Mouse (Mus musculus) cerebellum, adult (tissue): ENCODE measurements at regions not wholly inside any gene's neighbourhood (a gene's known extent, or its start where the extent isn't known, plus 50 kb on each side); places are given as distances from the start of the nearest gene placed in this dataset.

ENCODE experiments used
- ATAC-seq: cut with Nextera tagmentation; 2 replicates; pipeline ENCODE4 v1.9.2; 2017; ENCODE audit warnings: mild to moderate bottlenecking, moderate library complexity, mixed read lengths; ENCODE audit not compliant: insufficient number of reproducible peaks, low FRiP score, low TSS enrichment

DNA sequence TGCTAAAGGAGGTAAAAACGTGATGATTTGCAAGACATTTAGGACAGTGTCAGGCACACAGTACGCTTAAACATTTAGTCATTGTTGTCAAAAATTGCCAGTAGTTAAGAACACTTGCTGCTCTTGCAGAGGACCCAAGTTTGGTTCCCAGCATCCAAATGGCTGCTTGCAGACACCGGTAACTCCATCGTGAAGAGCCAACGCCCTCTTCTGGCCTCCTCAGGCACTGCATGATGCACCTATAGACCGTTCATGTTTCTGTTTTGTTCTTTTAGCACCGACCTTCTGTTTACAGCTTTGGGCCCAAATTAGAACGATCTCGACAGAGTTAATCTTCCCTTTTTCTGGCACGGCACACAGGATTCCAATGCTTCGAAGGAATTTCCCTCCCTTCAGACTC lies 76.4 kb upstream of the Fer start:
- ATAC-seq = no peak

GRCm38 (mm10) chr17:63794352-63794751 lies 68.5 kb upstream of the Fer start:
- peak; percentile 61 for ATAC-seq

GRCm38 (mm10) chr17:63798381-63798780 lies 64.5 kb upstream of the Fer start:
- no peak for ATAC-seq

- no peak for ATAC-seq
Measured at GRCm38 (mm10) chr17:63798961-63799531, 63.8 kb upstream of the Fer start.

GRCm38 (mm10) chr17:63801411-63801810 lies 61.5 kb upstream of the Fer start:
- ATAC-seq = no peak

DNA sequence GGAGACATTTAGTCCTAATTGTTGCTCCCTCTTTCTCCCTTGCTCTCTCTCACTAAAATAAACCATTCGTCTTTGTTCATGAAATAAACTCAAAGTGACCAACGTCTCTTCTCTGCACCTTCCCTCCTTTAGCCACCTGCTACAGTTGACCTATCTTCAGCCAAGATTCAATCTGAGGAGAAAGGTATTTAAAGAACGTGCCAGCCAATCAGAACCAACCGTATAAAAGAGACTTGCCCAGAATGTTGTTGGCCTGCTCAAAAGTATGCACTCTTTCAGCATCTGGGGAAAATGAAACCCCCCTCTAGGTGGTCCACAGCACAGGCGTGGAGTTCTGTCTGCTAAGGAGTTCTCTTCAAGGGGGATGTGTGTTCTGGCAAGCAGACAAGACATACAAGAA lies 60.0 kb upstream of the Fer start:
- ATAC-seq = no peak

DNA sequence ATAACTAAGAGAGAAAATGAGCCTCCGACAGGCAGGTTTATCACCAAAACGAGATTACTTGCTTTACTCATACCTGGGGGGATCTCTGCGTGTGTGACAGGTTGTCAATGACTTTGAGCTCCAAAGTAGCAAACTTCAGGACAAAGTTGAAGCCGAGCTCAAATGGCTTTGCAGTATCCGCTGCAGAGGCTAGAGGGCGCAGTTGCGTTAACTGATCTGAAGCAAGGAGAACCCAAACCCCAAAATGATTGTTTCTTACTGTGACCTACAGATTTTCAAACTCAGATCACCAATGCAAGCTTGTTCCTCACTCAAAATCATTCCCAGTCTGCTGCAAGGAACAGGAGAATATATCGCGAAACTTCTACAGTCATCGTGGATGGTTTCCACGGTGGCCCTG lies 59.3 kb upstream of the Fer start:
- no peak for ATAC-seq

DNA sequence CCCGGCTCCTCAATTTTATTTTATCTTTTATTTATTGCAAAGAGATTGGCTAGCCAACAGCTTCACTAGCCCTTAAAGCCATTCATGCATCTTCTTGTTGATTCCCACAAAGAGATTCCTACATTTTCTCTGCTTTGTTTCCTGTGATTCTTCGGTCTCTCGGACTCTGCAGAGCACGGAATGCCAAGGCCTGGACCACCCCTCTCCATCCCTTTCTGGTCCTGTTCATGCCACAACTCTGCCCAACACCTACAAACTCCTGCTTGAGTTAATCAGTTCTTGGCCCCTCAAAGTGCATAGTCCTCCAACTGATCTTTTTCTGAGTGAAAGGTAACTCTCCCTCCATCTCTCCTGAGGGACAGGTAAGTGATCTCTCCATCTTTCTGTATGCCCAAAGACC lies 58.4 kb upstream of the Fer start:
- no peak for ATAC-seq

GRCm38 (mm10) chr17:63806360-63806759 lies 56.5 kb upstream of the Fer start:
- no peak for ATAC-seq

- ATAC-seq = no peak
Measured at GRCm38 (mm10) chr17:63807590-63808228, 55.2 kb upstream of the Fer start.

DNA sequence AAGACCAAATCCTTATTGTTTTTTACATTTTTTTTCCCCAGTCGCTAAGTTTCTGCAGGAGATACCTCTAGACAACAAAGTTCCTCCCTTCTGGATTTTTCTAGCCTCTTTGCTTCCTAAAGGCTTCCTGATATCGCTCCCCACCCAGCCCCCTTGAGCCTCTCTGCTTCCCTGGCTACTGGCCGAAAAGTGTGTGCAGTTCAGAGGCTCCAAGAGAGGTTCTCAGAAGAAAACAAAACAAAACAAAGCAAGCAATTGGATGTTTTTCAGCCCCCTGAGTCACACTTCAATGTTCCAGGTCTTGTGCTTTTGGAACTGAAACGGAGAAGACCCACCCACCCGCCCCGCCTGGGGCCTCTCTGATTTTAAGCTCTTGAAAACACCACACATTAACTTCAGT lies 54.1 kb upstream of the Fer start:
- ATAC-seq = no peak

DNA sequence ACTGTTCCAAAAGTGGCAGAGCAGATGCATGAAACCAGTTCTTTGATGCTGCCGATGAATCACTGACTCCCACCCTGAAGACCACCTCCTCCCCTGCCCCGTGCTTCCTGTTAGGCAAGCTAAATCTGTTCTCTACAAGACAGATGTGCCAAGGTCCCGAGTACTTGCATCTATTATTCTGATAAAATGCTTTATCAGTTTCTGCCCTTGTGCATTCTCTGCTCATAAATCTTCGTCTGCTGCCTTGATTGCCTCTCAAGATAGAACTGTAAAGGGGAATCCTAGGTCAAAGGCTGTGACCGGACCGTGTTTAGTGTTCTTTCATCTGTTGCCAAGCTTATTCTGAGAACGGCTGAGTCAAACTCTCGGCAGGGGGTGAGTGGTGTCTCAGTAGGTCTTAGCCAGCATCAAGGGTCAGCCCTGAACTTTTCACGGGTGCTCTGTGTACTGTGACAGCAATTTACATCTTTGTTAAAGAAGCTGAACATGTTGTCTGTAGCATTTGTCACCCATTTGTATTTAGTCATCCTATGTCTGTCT lies 51.5 kb upstream of the Fer start:
- no peak for ATAC-seq

DNA sequence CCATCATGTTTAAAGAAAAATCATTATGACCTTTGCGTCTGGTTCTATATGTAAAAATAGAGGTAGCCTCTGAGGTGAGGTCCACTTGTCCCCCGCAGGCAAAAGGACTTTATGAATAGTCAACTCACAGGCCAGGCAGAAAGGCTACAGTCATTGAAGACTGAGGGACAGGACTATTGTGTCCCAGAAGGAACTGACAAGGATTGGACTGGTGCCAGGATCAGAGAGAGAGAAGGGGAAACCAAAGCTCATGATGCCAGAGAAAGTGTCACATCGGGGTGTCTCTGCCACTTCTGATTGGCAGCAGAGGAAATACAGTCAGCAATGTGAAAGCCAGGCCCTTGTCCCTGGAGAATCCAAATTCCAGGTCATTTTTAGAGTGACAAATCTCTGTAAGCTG lies 50.3 kb upstream of the Fer start:
- ATAC-seq = no peak
